Mouse (Mus musculus): ENCODE measurements around the gene Lig1.

Lig1 gene

DNA sequence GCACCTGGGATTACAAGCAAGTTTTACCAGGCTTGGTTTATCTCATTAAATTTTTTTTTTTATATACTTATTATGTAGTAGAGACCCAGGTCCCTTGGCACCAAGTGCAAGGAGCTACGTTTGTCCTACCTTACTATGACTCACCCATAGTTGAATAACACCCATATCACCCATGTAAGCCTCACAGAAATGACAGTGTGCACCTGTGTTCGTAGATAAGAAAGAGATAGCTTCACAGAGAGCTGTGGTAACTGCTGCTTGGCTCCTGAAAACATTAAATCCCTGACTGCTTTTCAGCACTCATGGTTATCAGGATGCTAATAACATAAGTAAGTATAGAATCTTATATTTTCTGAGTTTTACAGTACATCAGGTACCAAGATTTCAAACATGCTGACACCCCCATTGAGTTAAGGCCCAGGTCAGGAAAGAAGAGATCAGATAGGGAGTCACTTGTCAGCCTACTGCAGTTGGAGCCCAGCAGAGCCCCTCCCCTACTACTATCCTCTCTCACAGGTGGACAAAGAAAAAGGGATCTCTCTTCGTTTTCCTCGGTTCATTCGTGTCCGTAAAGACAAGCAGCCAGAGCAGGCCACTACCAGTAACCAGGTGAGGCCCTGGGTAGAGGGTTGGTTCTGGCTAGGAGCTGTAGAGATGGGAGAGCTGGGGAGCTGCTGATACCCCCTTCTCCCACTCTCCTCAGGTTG is 33.6 kb downstream of the Lig1 start:
- no peak for DNase-seq (ENCODE audit: low spot score in 2 of 2)

DNA sequence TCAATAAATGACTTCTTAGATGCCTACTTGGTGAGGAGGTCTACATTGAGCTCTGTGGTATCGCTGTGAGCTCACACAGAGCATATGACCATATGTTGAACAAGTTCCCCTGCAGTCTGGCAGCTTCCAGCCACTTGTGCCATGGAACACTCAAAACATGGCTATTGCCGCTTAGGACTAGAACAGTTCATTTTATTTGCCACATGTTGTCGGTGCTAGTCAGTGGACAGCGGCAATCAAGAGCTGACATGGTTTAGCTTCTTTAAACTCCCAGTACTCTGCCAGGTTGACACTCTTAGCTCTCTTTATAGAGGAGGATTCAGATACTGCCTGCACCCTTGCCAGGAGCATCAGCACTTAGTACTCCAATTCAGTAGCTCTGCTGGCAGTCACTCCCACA is 34.3 kb downstream of the Lig1 start:
- no peak for DNase-seq (ENCODE audit: low spot score in 2 of 2)

DNA sequence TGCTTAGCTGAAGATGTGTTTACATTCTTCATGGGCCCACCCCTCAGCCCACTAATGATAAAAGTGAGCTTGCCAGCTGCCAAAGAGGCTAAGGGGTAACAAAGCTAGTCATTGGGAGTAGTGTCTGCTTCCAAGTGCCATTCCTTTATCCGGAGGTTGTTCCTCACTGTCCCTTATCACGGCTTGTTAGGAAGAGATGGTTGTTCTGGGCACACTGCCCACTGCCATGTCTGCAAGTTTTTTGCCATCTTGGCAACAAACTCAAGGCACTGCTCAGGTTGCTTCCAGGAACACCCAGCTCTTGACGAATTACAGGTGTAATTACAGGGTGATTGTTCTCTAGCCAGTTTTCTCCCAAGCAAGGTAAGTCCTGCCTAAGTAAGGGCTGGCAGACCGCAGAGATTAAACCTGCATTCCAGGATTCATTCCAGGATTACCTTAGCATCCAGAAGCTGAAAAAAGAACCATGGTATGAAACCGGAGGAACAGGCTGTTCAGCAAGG is 37.1 kb downstream of the Lig1 start:
- DNase-seq (ENCODE audit: low spot score in 2 of 2) = no peak

DNA sequence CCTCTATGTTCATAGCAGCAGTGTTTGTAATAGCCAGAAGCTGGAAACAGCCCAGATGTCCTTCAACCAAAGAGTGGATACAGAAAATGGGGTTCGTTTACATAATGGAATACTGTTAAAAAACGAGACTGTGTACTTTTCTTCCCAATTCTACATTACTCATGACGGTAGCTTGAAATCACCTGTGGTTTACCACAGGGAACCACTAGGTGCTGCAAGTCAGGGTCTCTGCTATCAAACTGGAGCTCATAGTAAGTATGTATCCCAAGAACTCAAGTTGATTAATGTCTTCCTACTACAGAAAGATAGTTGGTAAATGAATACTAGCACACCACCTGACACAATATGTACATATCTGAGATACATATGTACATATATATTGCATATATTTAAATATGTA is 44.3 kb downstream of the Lig1 start:
- DNase-seq (ENCODE audit: low spot score in 2 of 2) = no peak

DNA sequence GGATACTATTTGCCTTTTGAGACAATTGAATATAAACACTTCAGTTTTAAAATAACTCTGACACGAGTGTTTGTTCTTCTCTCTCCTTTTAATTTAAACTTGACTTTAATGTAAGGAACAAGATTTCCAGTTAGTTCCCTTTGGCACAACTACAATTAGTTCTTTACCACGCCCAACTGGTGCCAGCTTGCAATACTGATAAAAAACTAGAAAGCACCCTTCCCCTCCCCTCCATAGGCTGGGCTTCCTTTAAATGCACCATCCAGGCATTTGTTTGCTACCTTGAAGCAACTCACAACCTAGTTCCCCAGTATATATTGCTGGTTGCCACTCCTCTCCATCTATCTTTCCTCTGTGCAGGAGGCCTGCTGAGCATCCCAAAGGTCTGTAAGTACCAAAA is 47.2 kb downstream of the Lig1 start, which contains the start of gene Pla2g4c:
Gene Pla2g4c, plus strand, starts transcription at position 340 of the 400 bp plus-strand sequence.
- no peak for DNase-seq (ENCODE audit: low spot score in 2 of 2)

DNA sequence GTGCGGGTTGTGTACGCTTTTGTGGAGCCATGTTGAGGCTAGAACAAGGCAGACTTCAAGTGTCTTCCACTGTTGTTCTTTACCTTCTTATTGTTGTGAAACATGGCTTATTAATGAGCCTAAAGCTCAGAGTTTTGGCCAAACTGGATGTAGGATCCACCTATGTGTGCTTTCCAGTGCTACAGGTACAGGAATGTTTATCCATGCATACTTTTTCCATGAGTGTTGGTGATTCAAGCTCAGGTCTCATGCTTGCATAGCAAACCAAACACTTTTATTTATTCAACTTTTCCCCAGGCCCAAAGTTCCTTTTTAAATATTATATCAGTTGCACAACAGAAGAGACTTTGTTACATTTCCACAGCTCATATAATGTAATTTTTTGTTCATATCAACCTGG is 53.5 kb downstream of the Lig1 start:
- no peak for DNase-seq (ENCODE audit: low spot score in 2 of 2)

DNA sequence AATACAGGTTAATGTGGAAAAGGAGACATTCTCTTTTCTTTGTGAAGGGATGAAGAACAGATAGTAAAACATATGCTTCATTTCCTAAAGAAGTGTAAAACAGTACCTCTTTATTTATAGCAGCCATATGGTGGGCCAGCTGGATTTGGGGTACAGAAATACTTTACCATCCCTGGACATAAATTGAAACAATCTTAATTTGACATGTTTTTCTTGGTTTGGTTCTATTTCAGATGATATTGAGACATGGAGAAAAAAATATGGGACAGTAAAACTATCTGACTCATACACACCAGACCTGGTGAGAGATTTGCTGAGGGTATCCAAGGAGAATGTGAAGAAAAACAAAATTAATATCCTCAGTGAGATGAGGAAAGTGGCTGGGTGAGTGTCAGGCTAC is 78.9 kb downstream of the Lig1 start:
- DNase-seq (ENCODE audit: low spot score in 2 of 2) = no peak

All from thymus, postnatal 10 days (tissue).